Mouse (Mus musculus) liver, adult 2 months (tissue): ENCODE results near the gene Pter. TPM values are rescaled to one million over a fixed set of nuclear protein-coding genes. Genes with fewer than 3 reads are reported as not detected.

Source experiments
- DNase-seq: peaks from one replicate; pipeline ENCODE4 v3.0.0-alpha.2; 2011; ENCODE audit warnings: low read depth, low spot score; ENCODE audit errors: extremely low read depth
- H3K27ac ChIP-seq: fragments of 200-500 bp; replicated peaks from 2 replicates; pipeline ENCODE4 v1.5.1; 2012; ENCODE audit warnings: low read depth, mild to moderate bottlenecking, control low read depth, inconsistent platforms, low read length; ENCODE audit not compliant: insufficient read depth
- H3K27me3 ChIP-seq: fragments of 200-500 bp; 2 replicates; pipeline ENCODE4 v1.6.1; 2012; ENCODE audit warnings: mild to moderate bottlenecking, moderate library complexity, low read length, inconsistent platforms; ENCODE audit not compliant: control insufficient read depth, insufficient read depth
- H3K36me3 ChIP-seq: fragments of 200-500 bp; 2 replicates; pipeline ENCODE4 v1.6.1; 2012; ENCODE audit warnings: low read length, inconsistent platforms; ENCODE audit not compliant: control insufficient read depth, insufficient read depth
- H3K4me1 ChIP-seq: fragments of 200-500 bp; 2 replicates; pipeline ENCODE4 v1.6.1; 2011; ENCODE audit warnings: low read length; ENCODE audit not compliant: control insufficient read depth, insufficient read depth
- H3K4me3 ChIP-seq: fragments of 200-500 bp; 2 replicates; pipeline ENCODE4 v1.5.1; 2011; ENCODE audit warnings: low read depth, mild to moderate bottlenecking, control low read depth, low read length, moderate library complexity; ENCODE audit not compliant: insufficient read depth
- H3K79me2 ChIP-seq: fragments of 200-500 bp; 2 replicates; pipeline ENCODE4 v1.6.1; 2012; ENCODE audit warnings: inconsistent platforms, mild to moderate bottlenecking, low read length, moderate library complexity; ENCODE audit not compliant: control insufficient read depth, insufficient read depth
- H3K9ac ChIP-seq: fragments of 200-500 bp; 2 replicates; pipeline ENCODE4 v1.6.1; 2012; ENCODE audit warnings: low read depth, mild to moderate bottlenecking, control low read depth, inconsistent platforms, low read length
- CTCF ChIP-seq: fragments of 200-500 bp; IDR thresholded peaks from 2 replicates; pipeline ENCODE4 v1.5.1; 2011; ENCODE audit warnings: low read depth, low read length, control low read depth
- POLR2A ChIP-seq: fragments of 200-500 bp; IDR thresholded peaks from 2 replicates; pipeline ENCODE4 v1.6.1; 2011; ENCODE audit warnings: low read length, control low read depth; ENCODE audit not compliant: insufficient read depth; ENCODE audit errors: extremely low read depth
- WGBS: fragments of 180-500 bp; shearing (Covaris S2); methylation state at CpG from one replicate; pipeline ENCODE4 v1.1.7; 2018; 5-methylcytosine and 5-hydroxymethylcytosine counted together
- polyA plus RNA-seq: library from polyadenylated mRNA; depleted of rRNA; stranded (reverse); fragments of >200 nt; gene quantifications from 2 replicates; pipeline ENCODE4 v1.2.3, GENCODE M21; 2012; rRNA removed
- total RNA-seq: library from RNA; depleted of rRNA; stranded (reverse); fragments of >200 nt; gene quantifications from 2 replicates; pipeline ENCODE4 v1.2.3, GENCODE M21; 2014; rRNA removed

Gene Pter
- total and polyA plus RNA-seq, 2 experiments: 49.9 to 115 TPM

DNA sequence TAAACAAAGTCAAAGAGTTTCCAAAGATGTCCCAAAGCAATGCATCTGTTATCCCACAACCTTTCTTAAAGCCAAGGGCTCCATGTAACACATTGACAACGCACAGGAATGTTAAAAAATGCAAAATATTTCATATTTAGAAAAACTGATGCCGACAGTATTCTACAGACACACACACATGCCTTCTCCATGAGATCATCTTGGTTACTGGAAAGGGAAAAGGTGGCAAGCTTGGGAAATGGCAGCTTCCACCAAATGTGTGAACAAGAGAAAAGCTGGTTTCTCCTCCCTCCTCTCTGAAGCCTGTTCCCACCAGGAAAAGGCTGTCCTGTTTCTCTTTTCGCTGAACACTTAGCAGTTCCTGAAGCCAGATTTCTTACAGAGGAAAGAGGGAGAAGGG lies 114.9 kb downstream of the Pter start:
- H3K27me3 ChIP-seq: no peaks in the 10 kb centered on the region
- H3K4me1 ChIP-seq: no peaks in the 10 kb centered on the region
- H3K9ac ChIP-seq: no peak overlapping the region
- H3K4me3 ChIP-seq: no peak overlapping the region
- no peaks in the 10 kb centered on the region for H3K36me3 ChIP-seq
- no peak for DNase-seq
- no peaks in the 10 kb centered on the region for H3K79me2 ChIP-seq
- H3K27ac ChIP-seq: no peak overlapping the region
- 67% methylated on average over 3 of the region's 3 CpGs for WGBS
- TF ChIP-seq CTCF: no peak
- TF ChIP-seq POLR2A: no peak

DNA sequence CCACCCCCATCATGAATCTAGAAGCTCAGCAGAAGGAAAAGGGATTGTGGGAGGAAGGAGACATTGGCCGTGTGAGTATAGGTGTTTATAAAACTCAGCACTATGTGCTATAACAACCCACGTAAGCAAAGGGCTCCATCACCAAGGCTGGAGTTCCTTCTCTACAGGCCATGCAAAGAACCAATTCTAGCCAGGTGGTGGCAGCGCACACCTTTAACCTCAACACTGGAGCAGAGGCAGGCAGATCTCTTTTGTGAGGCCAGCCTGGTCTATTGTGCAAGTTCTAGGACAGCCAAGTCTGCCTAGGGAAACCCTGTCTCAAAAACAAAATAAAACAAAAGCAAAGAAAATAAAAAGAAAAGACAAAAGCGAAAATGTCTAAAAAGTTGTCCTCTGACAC lies 115.9 kb downstream of the Pter start:
- WGBS: 95% methylated on average over 4 of the region's 4 CpGs
- Histone ChIP-seq H3K79me2 (no peaks in the 10 kb centered on the region), H3K36me3 (no peaks in the 10 kb centered on the region), H3K9ac (no peak overlapping the region), H3K27me3 (no peaks in the 10 kb centered on the region), H3K4me1 (no peaks in the 10 kb centered on the region), H3K4me3 (no peak overlapping the region), H3K27ac (no peak overlapping the region)
- no peak for DNase-seq
- TF ChIP-seq POLR2A (no peak), CTCF (no peak)

DNA sequence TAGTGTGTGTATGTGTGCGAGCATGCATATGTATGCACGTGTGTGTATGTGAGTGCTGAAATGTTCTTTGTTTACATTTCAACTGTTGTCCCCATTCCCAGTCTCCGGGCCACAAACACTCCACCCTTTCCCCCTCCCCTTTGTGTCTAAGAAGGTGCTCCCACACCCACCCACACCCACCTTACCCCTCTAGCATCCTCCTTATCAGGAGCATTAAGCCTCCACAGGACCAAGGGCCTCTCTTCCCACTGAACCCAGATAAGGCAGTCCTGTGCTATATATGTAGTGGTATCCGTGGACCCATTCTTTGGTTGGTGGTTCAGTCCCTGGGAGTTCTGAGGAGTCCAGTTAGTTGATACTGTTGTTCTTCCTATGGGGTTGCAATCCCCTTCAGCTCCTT lies 120.7 kb downstream of the Pter start:
- WGBS: 86% methylated on average over 4 of the region's 4 CpGs
- Histone ChIP-seq H3K79me2 (no peaks in the 10 kb centered on the region), H3K4me1 (no peaks in the 10 kb centered on the region), H3K9ac (no peak overlapping the region), H3K4me3 (no peak overlapping the region), H3K36me3 (no peaks in the 10 kb centered on the region), H3K27me3 (no peaks in the 10 kb centered on the region), H3K27ac (no peak overlapping the region)
- TF ChIP-seq CTCF: no peak
- no peak for TF ChIP-seq POLR2A
- no peak for DNase-seq

DNA sequence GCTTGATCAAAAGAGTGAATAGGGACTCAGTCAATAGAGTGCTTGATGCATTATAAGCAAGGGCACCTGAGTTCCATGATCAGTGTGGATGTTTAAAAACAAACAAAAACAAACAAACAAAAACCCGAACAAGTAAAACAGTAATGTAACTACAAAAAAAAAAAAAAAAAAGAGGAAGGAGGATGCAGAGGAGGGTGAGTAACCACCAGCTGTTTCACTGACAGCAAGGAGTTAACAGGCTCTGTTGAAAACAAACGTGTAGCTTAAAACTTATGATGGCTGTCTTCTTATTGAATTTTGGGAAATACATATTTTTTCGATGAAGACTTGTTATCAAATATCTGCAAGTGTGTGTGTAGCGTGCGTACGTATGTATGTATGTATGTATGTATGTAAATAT lies 124.8 kb downstream of the Pter start:
- TF ChIP-seq CTCF: no peak
- TF ChIP-seq POLR2A: no peak

More for the DNA sequence above, 124.8 kb downstream of the Pter start:
- 84% methylated on average over 6 of the region's 6 CpGs for WGBS
- no peak overlapping the region for H3K9ac ChIP-seq
- no peak overlapping the region for H3K4me3 ChIP-seq
- DNase-seq: no peak
- H3K79me2 ChIP-seq: no peaks in the 10 kb centered on the region
- H3K27me3 ChIP-seq: no peaks in the 10 kb centered on the region
- H3K4me1 ChIP-seq: no peaks in the 10 kb centered on the region
- H3K27ac ChIP-seq: no peak overlapping the region
- H3K36me3 ChIP-seq: no peaks in the 10 kb centered on the region

Other genes starting within 250 kb of the Pter start
- gene C1ql3, start 87.8 kb downstream of the Pter start, total RNA-seq: 0.09 TPM in 1 of 2 replicates, not detected in the other
- 0.05 TPM in 1 of 2 replicates, not detected in the other for gene C1ql3, start 87.8 kb downstream of the Pter start, polyA plus RNA-seq